Mouse (Mus musculus): ENCODE results near the gene Dop1b.
"Not testable (repeated sequence)": the region's sequence is repeated elsewhere in the genome, so short reads cannot be mapped to it uniquely, and the experiment has no call there.

The Dop1b gene

GRCm38 (mm10) chr16:93751816-93752215, 40.1 kb downstream of the Dop1b start:
- DNase-seq (ENCODE audit: low spot score in 2 of 2), result no peak

GRCm38 (mm10) chr16:93756622-93757021, 44.9 kb downstream of the Dop1b start:
- no peak for DNase-seq (ENCODE audit: low spot score in 2 of 2)

GRCm38 (mm10) chr16:93763378-93763777, 51.7 kb downstream of the Dop1b start:
- DNase-seq (ENCODE audit: low spot score in 2 of 2), result no peak

- DNase-seq (ENCODE audit: low spot score in 2 of 2), result no peak
Observed at GRCm38 (mm10) chr16:93764597-93764996, 52.9 kb downstream of the Dop1b start.

GRCm38 (mm10) chr16:93766956-93767355, 55.3 kb downstream of the Dop1b start:
- no peak for DNase-seq (ENCODE audit: low spot score in 2 of 2)

GRCm38 (mm10) chr16:93767548-93767947, 55.8 kb downstream of the Dop1b start:
- no peak for DNase-seq (ENCODE audit: low spot score in 2 of 2)

- DNase-seq (ENCODE audit: low spot score in 2 of 2), result no peak
Observed at GRCm38 (mm10) chr16:93769621-93770020, 57.9 kb downstream of the Dop1b start.

- DNase-seq (ENCODE audit: low spot score in 2 of 2), result no peak
Observed at GRCm38 (mm10) chr16:93770271-93770926, 58.7 kb downstream of the Dop1b start.

GRCm38 (mm10) chr16:93774658-93775057, 63.0 kb downstream of the Dop1b start:
- DNase-seq (ENCODE audit: low spot score in 2 of 2), result no peak

- no peak for DNase-seq (ENCODE audit: low spot score in 2 of 2)
Observed at GRCm38 (mm10) chr16:93776468-93776867, 64.8 kb downstream of the Dop1b start.

GRCm38 (mm10) chr16:93777247-93777999, 65.7 kb downstream of the Dop1b start:
- no peak for DNase-seq (ENCODE audit: low spot score in 2 of 2)

- not testable (repeated sequence) for DNase-seq (ENCODE audit: low spot score in 2 of 2)
Observed at GRCm38 (mm10) chr16:93778393-93778792, 66.7 kb downstream of the Dop1b start.

GRCm38 (mm10) chr16:93779554-93779953, 67.8 kb downstream of the Dop1b start:
- no peak for DNase-seq (ENCODE audit: low spot score in 2 of 2)

- no peak for DNase-seq (ENCODE audit: low spot score in 2 of 2)
Observed at GRCm38 (mm10) chr16:93780660-93781479, 69.2 kb downstream of the Dop1b start.

- DNase-seq (ENCODE audit: low spot score in 2 of 2), result no peak
Observed at GRCm38 (mm10) chr16:93784175-93784574, 72.5 kb downstream of the Dop1b start.

- peak in 1 of 2 experiments; percentile 47 for DNase-seq (ENCODE audit: low spot score in 2 of 2)
Observed at GRCm38 (mm10) chr16:93785805-93786204, 74.1 kb downstream of the Dop1b start.

- DNase-seq (ENCODE audit: low spot score in 2 of 2), result no peak
Observed at GRCm38 (mm10) chr16:93788388-93788787, 76.7 kb downstream of the Dop1b start.

- DNase-seq (ENCODE audit: low spot score in 2 of 2), result no peak
Observed at GRCm38 (mm10) chr16:93788881-93789280, 77.2 kb downstream of the Dop1b start.

GRCm38 (mm10) chr16:93789971-93790755, 78.5 kb downstream of the Dop1b start:
- no peak for DNase-seq (ENCODE audit: low spot score in 2 of 2)

GRCm38 (mm10) chr16:93792981-93793630, 81.4 kb downstream of the Dop1b start:
- DNase-seq (ENCODE audit: low spot score in 2 of 2), result no peak

- no peak for DNase-seq (ENCODE audit: low spot score in 2 of 2)
Observed at GRCm38 (mm10) chr16:93794845-93795244, 83.1 kb downstream of the Dop1b start.

Data from frontal cortex, postnatal 25 days (tissue).